In genomic region chr1:187698201-187698600, GRCm38 (mm10) we compare ENCODE assay signal across 29 mouse cellular contexts.
DNase-seq lines count a peak whose midpoint lies in the region.
"Had no signal": no experiment of that assay in that cellular context is flagged by ENCODE, and none has a peak within 500 bp of the region (broad histone marks: within the 10 kb centered on the region; RNA-seq: fewer than 3 reads in every experiment).

No protein-coding gene starts in this region.

- intact Hi-C loops in heart, postnatal 25 days (cut with DNase I), result loop anchor here (5.0 kb wide), 1 partner anchor 46 kb away; no protein-coding TSS in a partner anchor

- no peak overlapping the region for H3K4me3 ChIP-seq in heart, embryonic 10.5 days
- H3K4me3 ChIP-seq: embryonic facial prominence, embryonic 13.5 days; forebrain, embryonic 10.5 days; heart, embryonic 13.5 days; limb, embryonic 13.5 days; liver, embryonic 12.5 days; megakaryocyte, embryonic 14.5 days; midbrain, embryonic 12.5 days; myocyte; neural tube, embryonic 12.5 days had no signal

- no peaks in the 10 kb centered on the region for H3K9me3 ChIP-seq in heart, embryonic 10.5 days
- H3K9me3 ChIP-seq: embryonic facial prominence, embryonic 13.5 days; forebrain, embryonic 10.5 days; heart, embryonic 13.5 days; limb, embryonic 13.5 days; liver, embryonic 12.5 days; midbrain, embryonic 12.5 days; neural tube, embryonic 12.5 days had no signal

- H3K27me3 ChIP-seq in heart, embryonic 10.5 days (ENCODE audit: insufficient read depth, poor library complexity, severe bottlenecking), result no peaks in the 10 kb centered on the region
- H3K27me3 ChIP-seq: CH12.LX; embryonic facial prominence, embryonic 13.5 days; heart, embryonic 13.5 days; limb, embryonic 13.5 days; liver, embryonic 12.5 days; megakaryocyte, embryonic 14.5 days; midbrain, embryonic 12.5 days; neural tube, embryonic 12.5 days had no signal

- H3K36me3 ChIP-seq in heart, embryonic 10.5 days, result no peaks in the 10 kb centered on the region
- H3K36me3 ChIP-seq: embryonic facial prominence, embryonic 13.5 days; forebrain, embryonic 10.5 days; heart, embryonic 13.5 days; limb, embryonic 13.5 days; liver, embryonic 12.5 days; midbrain, embryonic 12.5 days; neural tube, embryonic 12.5 days had no signal

- H3K4me1 ChIP-seq in heart, embryonic 10.5 days, result peaks cover 6% of the 10 kb centered on the region; the same call in 1 of the 2 replicates
- H3K4me1 ChIP-seq: forebrain, embryonic 10.5 days; limb, embryonic 13.5 days; liver, embryonic 12.5 days; megakaryocyte, embryonic 14.5 days; midbrain, embryonic 12.5 days; neural tube, embryonic 12.5 days had no signal

- H3K27ac ChIP-seq in heart, embryonic 10.5 days, result no peak overlapping the region
- H3K27ac ChIP-seq: embryonic facial prominence, embryonic 13.5 days; forebrain, embryonic 10.5 days; heart, embryonic 13.5 days; hindbrain, embryonic 14.5 days; limb, embryonic 13.5 days; liver, embryonic 12.5 days; midbrain, embryonic 12.5 days; neural tube, embryonic 12.5 days; stomach, postnatal 0 days had no signal

- 89% methylated on average over 9 of the region's 9 CpGs for WGBS in heart, embryonic 10.5 days

- DNase-seq in adrenal gland, adult 2 months, result peak; percentile 4
- DNase-seq in adrenal gland, adult 8-10 months, result no peak
- DNase-seq in cerebellum, postnatal 14 days, result peak; percentile 74 to 81
- DNase-seq in cerebellum, adult 8-10 months, result no peak
- peak; percentile 71 to 75 for DNase-seq in heart, adult 18-20 months
- DNase-seq in heart, embryonic 10.5 days (ENCODE audit: low spot score), result no peak
- peak; percentile 31 for DNase-seq in heart, postnatal 25 days (ENCODE audit: low spot score)
- DNase-seq in lung, postnatal 14 days, result no peak
- DNase-seq: cerebellum, adult 18-20 months; kidney, adult 9 months; kidney, postnatal 14 days; liver, postnatal 0 days; lung, postnatal 4 days; right cerebral cortex, adult 18-20 months; right cerebral cortex, postnatal 4 days; thymus, adult 18-20 months; thymus, postnatal 25 days had no signal

Comparison
In these comparisons a context has a peak if more than half of its experiments do, and no peak if none do; other contexts are left out.
1. DNase-seq: peak in adrenal gland, adult 2 months (single experiment), cerebellum, postnatal 14 days (2 of 2), heart, adult 18-20 months (2 of 2) and heart, postnatal 25 days (single experiment); none in adrenal gland, adult 8-10 months (single experiment), cerebellum, adult 8-10 months (single experiment), heart, embryonic 10.5 days (single experiment) and lung, postnatal 14 days (single experiment).